ENCODE assay signal across 7 mouse cellular contexts in the genomic region with DNA sequence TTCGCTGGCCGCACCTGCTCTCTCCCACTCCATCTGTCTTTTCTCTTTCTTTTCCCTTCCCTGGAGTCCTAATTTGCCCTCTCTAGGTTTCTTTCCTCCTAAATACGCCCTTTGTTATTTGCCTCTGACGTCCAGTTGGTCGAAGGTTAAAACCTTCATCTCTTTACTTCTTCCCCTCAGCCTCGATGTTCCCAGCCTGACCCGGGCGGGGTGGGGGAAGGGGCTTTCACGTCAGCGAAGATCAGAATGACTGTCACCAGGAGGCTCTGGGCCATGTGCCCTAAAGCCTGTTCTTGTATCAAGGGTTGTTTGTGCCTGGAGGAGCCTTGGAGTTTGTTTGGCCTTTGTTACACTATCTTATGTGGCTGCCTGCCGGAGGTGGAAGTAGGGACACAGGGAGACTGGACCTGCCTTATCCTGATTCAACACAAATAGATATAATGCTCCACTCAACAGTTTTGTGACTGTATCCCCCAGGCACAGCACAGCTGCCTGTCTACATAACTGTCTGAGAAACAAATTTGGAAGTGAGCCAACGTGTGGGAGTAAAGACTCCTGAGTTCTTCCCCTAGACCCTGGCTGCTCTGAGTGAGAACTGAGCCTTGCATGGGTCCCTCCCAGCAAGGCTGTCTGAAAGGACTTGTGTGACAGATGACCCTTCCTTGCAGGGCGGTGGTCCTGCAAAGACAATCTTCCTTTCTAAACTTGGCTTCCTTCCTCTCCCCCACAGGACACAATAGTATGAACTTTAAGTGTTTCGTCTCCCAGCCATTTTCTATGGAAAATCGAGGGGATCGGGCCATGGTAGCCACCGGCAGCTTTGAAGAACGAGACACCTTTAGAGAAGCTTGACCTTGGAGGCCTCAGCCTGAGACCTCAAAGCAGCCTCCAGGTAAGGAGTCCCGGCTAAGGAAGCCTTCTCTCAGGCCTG. TPM values are rescaled to one million over a fixed set of nuclear protein-coding genes. Genes with fewer than 3 reads are reported as not detected.
A peak's percentile ranks its signal among the peaks of the same experiment; 100 is the strongest.
DNase-seq lines count a peak whose midpoint lies in the region; ATAC-seq lines count a peak whose summit lies in the region.

No protein-coding gene starts in this region.

- H3K27me3 ChIP-seq in forebrain, embryonic 10.5 days (ENCODE audit: poor library complexity, severe bottlenecking) = peaks cover 36% of the 10 kb centered on the region
- H3K27me3 ChIP-seq in hindbrain, embryonic 16.5 days (replicated peaks; ENCODE audit: control insufficient read depth, insufficient read depth, low read length) = no peaks in the 10 kb centered on the region
- H3K27me3 ChIP-seq in liver, embryonic 16.5 days (ENCODE audit: control insufficient read depth, insufficient read depth, low read depth, low read length) = no peaks in the 10 kb centered on the region
- H3K27me3 ChIP-seq in neural tube, embryonic 11.5 days (ENCODE audit: control insufficient read depth, insufficient read depth, low read length) = no peaks in the 10 kb centered on the region

- H3K9ac ChIP-seq in hindbrain, embryonic 16.5 days (ENCODE audit: low read depth, low read length) = peak overlapping the region; percentile 62
- peak overlapping the region; percentile 97 for H3K9ac ChIP-seq in liver, embryonic 16.5 days (ENCODE audit: low read depth, low read length)
- peak overlapping the region; percentile 7 for H3K9ac ChIP-seq in neural tube, embryonic 11.5 days (ENCODE audit: low read length)

- WGBS in forebrain, embryonic 10.5 days = 41% methylated on average over 19 of the region's 19 CpGs
- WGBS in hindbrain, embryonic 16.5 days = 34% methylated on average over 19 of the region's 19 CpGs
- 13% methylated on average over 19 of the region's 19 CpGs for WGBS in liver, embryonic 16.5 days (ENCODE audit: insufficient replicate concordance)
- 41% methylated on average over 19 of the region's 19 CpGs for WGBS in neural tube, embryonic 11.5 days

- peak; percentile 44 to 50 for DNase-seq in CD8-positive naive resting alpha-beta T cell, adult 2 months (ENCODE audit: low read depth in 2 of 2, low spot score in 2 of 2)
- peak; percentile 89 for DNase-seq in NIH3T3 (ENCODE audit: low read depth)
- no peak for DNase-seq in forebrain, embryonic 10.5 days (ENCODE audit: extremely low spot score, low spot score)
- peak; percentile 30 for DNase-seq in neural tube, embryonic 11.5 days (ENCODE audit: low spot score)
- peak; percentile 74 for DNase-seq in thymus, postnatal 4 days

- peak overlapping the region; percentile 87 for H3K27ac ChIP-seq in forebrain, embryonic 10.5 days
- H3K27ac ChIP-seq in hindbrain, embryonic 16.5 days (ENCODE audit: low read depth, low read length) = no peak overlapping the region
- peak overlapping the region; percentile 93 for H3K27ac ChIP-seq in liver, embryonic 16.5 days (ENCODE audit: low read length)
- H3K27ac ChIP-seq in neural tube, embryonic 11.5 days (ENCODE audit: low read depth, low read length) = no peak overlapping the region

- peaks cover 22% of the 10 kb centered on the region for H3K36me3 ChIP-seq in forebrain, embryonic 10.5 days (replicated peaks)
- H3K36me3 ChIP-seq in hindbrain, embryonic 16.5 days (ENCODE audit: control insufficient read depth, insufficient read depth, low read length) = no peaks in the 10 kb centered on the region
- peaks cover 41% of the 10 kb centered on the region for H3K36me3 ChIP-seq in liver, embryonic 16.5 days (ENCODE audit: control insufficient read depth, insufficient read depth)
- no peaks in the 10 kb centered on the region for H3K36me3 ChIP-seq in neural tube, embryonic 11.5 days (ENCODE audit: control insufficient read depth, insufficient read depth, low read length)

- H3K4me1 ChIP-seq in forebrain, embryonic 10.5 days = peaks cover 50% of the 10 kb centered on the region
- H3K4me1 ChIP-seq in hindbrain, embryonic 16.5 days (ENCODE audit: control insufficient read depth, insufficient read depth, low read depth, low read length) = peaks cover 26% of the 10 kb centered on the region
- peaks cover 41% of the 10 kb centered on the region for H3K4me1 ChIP-seq in liver, embryonic 16.5 days (ENCODE audit: control insufficient read depth, low read depth, low read length)
- H3K4me1 ChIP-seq in neural tube, embryonic 11.5 days (ENCODE audit: control insufficient read depth, insufficient read depth, low read length) = peaks cover 20% of the 10 kb centered on the region

- peak overlapping the region; percentile 80 for H3K4me2 ChIP-seq in hindbrain, embryonic 16.5 days (ENCODE audit: low read length)
- peak overlapping the region; percentile 77 for H3K4me2 ChIP-seq in liver, embryonic 16.5 days (ENCODE audit: low read depth, low read length)
- peak overlapping the region; percentile 90 for H3K4me2 ChIP-seq in neural tube, embryonic 11.5 days (ENCODE audit: low read depth)

- no peak for ATAC-seq in hindbrain, embryonic 16.5 days
- peak; percentile 2; the same call in 1 of the 2 replicates for ATAC-seq in liver, embryonic 16.5 days (ENCODE audit: low read depth)
- no peak for ATAC-seq in neural tube, embryonic 11.5 days (ENCODE audit: insufficient read depth, low FRiP score, low TSS enrichment)

- H3K4me3 ChIP-seq in forebrain, embryonic 10.5 days = peak overlapping the region; percentile 64
- peak overlapping the region; percentile 46 for H3K4me3 ChIP-seq in hindbrain, embryonic 16.5 days (ENCODE audit: low read length)
- peak overlapping the region; percentile 92 for H3K4me3 ChIP-seq in liver, embryonic 16.5 days (ENCODE audit: low read depth, low read length)
- peak overlapping the region; percentile 38 for H3K4me3 ChIP-seq in neural tube, embryonic 11.5 days (ENCODE audit: low read depth, low read length)

- H3K9me3 ChIP-seq in forebrain, embryonic 10.5 days = no peaks in the 10 kb centered on the region
- H3K9me3 ChIP-seq in hindbrain, embryonic 16.5 days (ENCODE audit: control insufficient read depth, low read length) = no peaks in the 10 kb centered on the region
- no peaks in the 10 kb centered on the region for H3K9me3 ChIP-seq in liver, embryonic 16.5 days (replicated peaks; ENCODE audit: control insufficient read depth, low read length)
- H3K9me3 ChIP-seq in neural tube, embryonic 11.5 days (ENCODE audit: control insufficient read depth, low read length) = no peaks in the 10 kb centered on the region

RNA-seq across cellular contexts. Expression of a gene that starts 0.6 kb away (rescaled TPM):
- polyA plus RNA-seq in forebrain, embryonic 10.5 days (2016; fragmentation: Nextera tagmentation; extraction: Ambion mirVana) = 78.7 and 93.9 TPM in 2 replicates
- 85.7 and 88.9 TPM in 2 replicates for polyA plus RNA-seq in hindbrain, embryonic 16.5 days (2015; fragmentation: Nextera tagmentation; extraction: Ambion mirVana)
- polyA plus RNA-seq in liver, embryonic 16.5 days (2015; fragmentation: Nextera tagmentation; extraction: Ambion mirVana) = 722 and 766 TPM in 2 replicates
- 88.8 and 95.4 TPM in 2 replicates for polyA plus RNA-seq in neural tube, embryonic 11.5 days (2014; fragmentation: Nextera tagmentation; extraction: Ambion mirVana)

RNA-seq across cellular contexts. Expression of a gene that starts 21.0 kb away (rescaled TPM):
- polyA plus RNA-seq in forebrain, embryonic 10.5 days (2016; fragmentation: Nextera tagmentation; extraction: Ambion mirVana) = not detected in 2 replicates
- 0.06 and 0.15 TPM in 2 replicates for polyA plus RNA-seq in hindbrain, embryonic 16.5 days (2015; fragmentation: Nextera tagmentation; extraction: Ambion mirVana)
- 0.05 and 0.08 TPM in 2 replicates for polyA plus RNA-seq in liver, embryonic 16.5 days (2015; fragmentation: Nextera tagmentation; extraction: Ambion mirVana)
- polyA plus RNA-seq in neural tube, embryonic 11.5 days (2014; fragmentation: Nextera tagmentation; extraction: Ambion mirVana) = not detected in 2 replicates

RNA-seq across cellular contexts. Expression of a gene that starts 21.0 kb away (rescaled TPM):
- 0.26 and 0.30 TPM in 2 replicates for polyA plus RNA-seq in forebrain, embryonic 10.5 days (2016; fragmentation: Nextera tagmentation; extraction: Ambion mirVana)
- polyA plus RNA-seq in hindbrain, embryonic 16.5 days (2015; fragmentation: Nextera tagmentation; extraction: Ambion mirVana) = 6.8 and 8.6 TPM in 2 replicates
- 3.0 and 4.4 TPM in 2 replicates for polyA plus RNA-seq in liver, embryonic 16.5 days (2015; fragmentation: Nextera tagmentation; extraction: Ambion mirVana)
- 0.25 and 0.84 TPM in 2 replicates for polyA plus RNA-seq in neural tube, embryonic 11.5 days (2014; fragmentation: Nextera tagmentation; extraction: Ambion mirVana)

RNA-seq across cellular contexts. Expression of a gene that starts 43.1 kb away (rescaled TPM):
- polyA plus RNA-seq in forebrain, embryonic 10.5 days (2016; fragmentation: Nextera tagmentation; extraction: Ambion mirVana) = 20.4 and 20.6 TPM in 2 replicates
- 14.1 and 17.3 TPM in 2 replicates for polyA plus RNA-seq in hindbrain, embryonic 16.5 days (2015; fragmentation: Nextera tagmentation; extraction: Ambion mirVana)
- polyA plus RNA-seq in liver, embryonic 16.5 days (2015; fragmentation: Nextera tagmentation; extraction: Ambion mirVana) = 10.7 and 13.1 TPM in 2 replicates
- 18.9 and 20.0 TPM in 2 replicates for polyA plus RNA-seq in neural tube, embryonic 11.5 days (2014; fragmentation: Nextera tagmentation; extraction: Ambion mirVana)

Comparison
In these comparisons a context has a peak if more than half of its experiments do, and no peak if none do; other contexts are left out.
1. H3K27ac ChIP-seq: peak in forebrain, embryonic 10.5 days (single experiment) and liver, embryonic 16.5 days (single experiment); none in hindbrain, embryonic 16.5 days (single experiment) and neural tube, embryonic 11.5 days (single experiment).
2. H3K4me3 ChIP-seq: peak in every context shown above with its lines; median percentile 92 in liver, embryonic 16.5 days; 64 in forebrain, embryonic 10.5 days; 46 in hindbrain, embryonic 16.5 days; 38 in neural tube, embryonic 11.5 days.
3. H3K9ac ChIP-seq: peak in every context shown above with its lines; median percentile 97 in liver, embryonic 16.5 days; 62 in hindbrain, embryonic 16.5 days; 7 in neural tube, embryonic 11.5 days.
4. Peak in every context shown above with its lines, with median percentiles within 50 percentile points of each other: H3K4me2 ChIP-seq.